Mouse (Mus musculus) midbrain, embryonic 10.5 days (tissue): ENCODE results near the gene Vma21-ps. TPM values are rescaled to one million over a fixed set of nuclear protein-coding genes. Genes with fewer than 3 reads are reported as not detected.
"Not testable (repeated sequence)": the region's sequence is repeated elsewhere in the genome, so short reads cannot be mapped to it uniquely, and the experiment has no call there.

Experiments
- DNase-seq: peaks from one replicate; pipeline ENCODE4 v3.0.0-alpha.2; 2017; ENCODE audit warnings: low spot score
- H3K27ac ChIP-seq: fragments of 300-500 bp; sonication (generic); replicated peaks from 2 replicates; pipeline ENCODE4 v1.5.1; 2016; ENCODE audit warnings: mild to moderate bottlenecking
- H3K27me3 ChIP-seq: fragments of 300-500 bp; sonication (generic); 2 replicates; pipeline ENCODE4 v1.6.1; 2016; ENCODE audit warnings: low read depth, mild to moderate bottlenecking; ENCODE audit not compliant: poor library complexity, severe bottlenecking
- H3K36me3 ChIP-seq: fragments of 300-500 bp; sonication (generic); 2 replicates; pipeline ENCODE4 v1.6.1; 2016; ENCODE audit warnings: mild to moderate bottlenecking, moderate library complexity
- H3K4me1 ChIP-seq: fragments of 300-500 bp; sonication (generic); 2 replicates; pipeline ENCODE4 v1.6.1; 2016
- H3K4me3 ChIP-seq: fragments of 300-500 bp; sonication (generic); 2 replicates; pipeline ENCODE4 v1.5.1; 2016; ENCODE audit warnings: mild to moderate bottlenecking, moderate library complexity
- H3K9me3 ChIP-seq: fragments of 300-500 bp; sonication (generic); replicated peaks from 2 replicates; pipeline ENCODE4 v1.6.1; 2016; ENCODE audit warnings: mild to moderate bottlenecking
- WGBS: fragments of 180-500 bp; shearing (Covaris S2); methylation state at CpG from one replicate; pipeline ENCODE4 v1.1.7; 2016; 5-methylcytosine and 5-hydroxymethylcytosine counted together
- polyA plus RNA-seq: library from polyadenylated mRNA; unstranded; fragments of >200 nt; fragmentation: Nextera tagmentation; extraction: Ambion mirVana; gene quantifications from 2 replicates; pipeline ENCODE4 v1.2.1, GENCODE M21; 2016

Gene Vma21-ps
- polyA plus RNA-seq = not detected in 2 replicates

- not testable (repeated sequence) for H3K36me3 ChIP-seq, DNase-seq, H3K27ac ChIP-seq, H3K9me3 ChIP-seq, H3K4me1 ChIP-seq, H3K4me3 ChIP-seq, H3K27me3 ChIP-seq
- WGBS = 95% methylated on average over 10 of the region's 10 CpGs
These were observed at the start of gene Vma21-ps for GRCm38 (mm10) chr4:52497144-52497543. Vma21-ps (minus strand) TSS chr4:52497244.

DNA sequence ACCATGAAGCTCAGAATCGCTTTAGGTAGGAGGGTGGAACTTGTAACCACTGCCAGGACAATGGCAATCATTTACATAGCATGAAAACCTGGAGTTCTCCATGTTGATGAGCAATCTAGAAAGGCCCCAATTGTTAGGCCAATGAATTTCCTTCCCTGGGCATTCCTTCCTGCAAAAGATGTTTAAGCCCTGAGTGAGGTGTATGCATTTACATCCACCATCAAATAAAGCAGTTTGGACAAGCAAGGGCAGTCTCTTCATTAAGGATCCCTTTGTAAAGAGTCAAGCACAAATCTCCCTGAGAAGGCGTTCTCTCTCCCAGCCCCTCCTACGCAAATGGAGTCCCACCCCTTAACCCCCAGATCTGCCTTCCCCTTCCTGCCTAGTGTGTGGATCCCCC is 46.0 kb upstream of the Vma21-ps start:
- H3K9me3 ChIP-seq = no peaks in the 10 kb centered on the region
- no peaks in the 10 kb centered on the region for H3K27me3 ChIP-seq
- H3K36me3 ChIP-seq = no peaks in the 10 kb centered on the region
- no peak overlapping the region for H3K27ac ChIP-seq
- no peak overlapping the region for H3K4me3 ChIP-seq
- 76% methylated on average over 3 of the region's 3 CpGs for WGBS
- DNase-seq = no peak
- no peaks in the 10 kb centered on the region for H3K4me1 ChIP-seq

- no peaks in the 10 kb centered on the region; the same call in 1 of the 2 replicates for H3K9me3 ChIP-seq
- WGBS = 73% methylated on average over 2 of the region's 2 CpGs
- H3K36me3 ChIP-seq = no peaks in the 10 kb centered on the region
These were observed 33.6 kb upstream of the Vma21-ps start for GRCm38 (mm10) chr4:52530636-52531035.

GRCm38 (mm10) chr4:52526464-52526863 is 29.4 kb upstream of the Vma21-ps start:
- DNase-seq = no peak
- no peak overlapping the region for H3K27ac ChIP-seq
- WGBS = 88% methylated on average over 5 of the region's 5 CpGs
- no peaks in the 10 kb centered on the region for H3K27me3 ChIP-seq
- no peaks in the 10 kb centered on the region for H3K36me3 ChIP-seq
- no peak overlapping the region for H3K4me3 ChIP-seq
- H3K4me1 ChIP-seq = no peaks in the 10 kb centered on the region
- no peaks in the 10 kb centered on the region; the same call in 1 of the 2 replicates for H3K9me3 ChIP-seq

More at GRCm38 (mm10) chr4:52530636-52531035, 33.6 kb upstream of the Vma21-ps start:
- no peak overlapping the region for H3K27ac ChIP-seq
- no peak for DNase-seq
- no peaks in the 10 kb centered on the region for H3K27me3 ChIP-seq
- H3K4me3 ChIP-seq = no peak overlapping the region
- no peaks in the 10 kb centered on the region for H3K4me1 ChIP-seq

GRCm38 (mm10) chr4:52519301-52519700 is 22.3 kb upstream of the Vma21-ps start:
- Histone ChIP-seq H3K4me3 (no peak overlapping the region), H3K4me1 (peaks cover 5% of the 10 kb centered on the region), H3K36me3 (no peaks in the 10 kb centered on the region), H3K27me3 (no peaks in the 10 kb centered on the region), H3K9me3 (no peaks in the 10 kb centered on the region), H3K27ac (no peak overlapping the region)
- WGBS = 92% methylated on average over 5 of the region's 5 CpGs
- DNase-seq = no peak

GRCm38 (mm10) chr4:52517580-52517979 is 20.5 kb upstream of the Vma21-ps start:
- no peaks in the 10 kb centered on the region for H3K36me3 ChIP-seq
- peak; percentile 17 for DNase-seq
- H3K4me3 ChIP-seq = no peak overlapping the region
- 6% methylated on average over 4 of the region's 4 CpGs for WGBS
- H3K9me3 ChIP-seq = no peaks in the 10 kb centered on the region
- peaks cover 5% of the 10 kb centered on the region for H3K4me1 ChIP-seq
- H3K27me3 ChIP-seq = no peaks in the 10 kb centered on the region
- H3K27ac ChIP-seq = no peak overlapping the region

DNA sequence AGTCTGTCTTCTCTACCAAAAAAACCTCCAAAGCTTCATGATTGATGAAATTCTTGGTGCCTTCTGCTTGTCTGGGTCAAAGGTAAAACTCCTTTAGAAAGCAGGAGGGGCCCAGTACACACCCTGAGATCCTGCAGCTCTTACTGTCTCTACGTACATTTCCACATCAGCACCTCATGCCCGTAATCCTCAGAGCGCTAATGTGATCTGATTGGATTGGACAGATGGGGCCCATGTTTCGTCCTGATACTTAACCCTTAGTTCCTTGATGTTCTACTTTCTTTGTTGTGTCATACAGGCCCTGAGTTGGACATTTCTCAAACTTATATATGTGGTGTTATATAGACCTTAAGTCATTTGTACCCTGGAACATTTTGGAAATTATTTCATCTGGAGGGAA is 9.6 kb downstream of the Vma21-ps start:
- no peaks in the 10 kb centered on the region for H3K27me3 ChIP-seq
- no peak for DNase-seq
- H3K9me3 ChIP-seq = no peaks in the 10 kb centered on the region
- peaks cover 63% of the 10 kb centered on the region for H3K36me3 ChIP-seq
- 88% methylated on average over 4 of the region's 4 CpGs for WGBS
- H3K4me3 ChIP-seq = no peak overlapping the region
- no peak overlapping the region for H3K27ac ChIP-seq
- H3K4me1 ChIP-seq = no peaks in the 10 kb centered on the region

DNA sequence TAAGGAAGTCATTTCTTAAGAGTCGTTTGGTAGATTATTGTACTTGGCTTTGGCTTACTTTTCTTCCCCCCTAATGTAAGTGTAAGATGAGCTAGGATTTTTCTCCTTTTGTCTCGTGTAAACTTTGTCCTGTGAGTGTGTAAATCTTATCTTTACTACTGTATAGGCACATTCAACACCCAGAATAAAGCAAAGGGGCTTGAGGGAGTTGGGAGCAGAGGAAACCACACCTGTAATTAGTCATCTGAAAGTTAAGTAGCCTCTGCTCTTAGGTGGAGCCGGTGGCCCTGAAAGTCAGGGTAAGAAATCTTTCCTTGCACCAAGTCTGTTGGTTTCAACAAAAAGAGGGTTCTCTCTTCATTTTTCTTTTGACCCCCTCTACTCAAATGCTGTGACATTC is 23.6 kb downstream of the Vma21-ps start:
- no peak for DNase-seq
- Histone ChIP-seq H3K4me3 (no peak overlapping the region), H3K9me3 (no peaks in the 10 kb centered on the region), H3K27me3 (no peaks in the 10 kb centered on the region), H3K36me3 (peaks cover 98% of the 10 kb centered on the region), H3K27ac (no peak overlapping the region), H3K4me1 (no peaks in the 10 kb centered on the region)
- 90% methylated on average over 3 of the region's 3 CpGs for WGBS

DNA sequence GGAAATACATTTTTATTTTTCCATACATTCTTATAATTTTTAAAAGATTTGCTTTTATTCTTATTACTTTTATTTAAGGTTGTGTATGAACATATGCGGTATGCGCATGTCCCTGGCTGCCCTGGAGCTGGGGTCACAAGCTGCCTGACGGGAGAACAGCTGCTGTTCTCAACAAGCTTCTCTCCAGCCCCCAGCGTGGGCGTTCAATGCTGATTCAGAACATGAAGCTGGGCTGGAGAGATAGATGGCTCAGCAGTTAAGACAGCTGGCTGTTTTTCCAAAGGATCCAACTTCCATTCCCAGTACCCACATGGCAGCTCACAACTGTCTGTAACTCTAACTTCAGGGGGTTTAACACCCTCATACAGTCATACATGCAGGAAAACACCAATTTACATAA is 35.7 kb downstream of the Vma21-ps start:
- no peaks in the 10 kb centered on the region for H3K4me1 ChIP-seq
- H3K4me3 ChIP-seq = no peak overlapping the region
- 93% methylated on average over 5 of the region's 5 CpGs for WGBS
- H3K36me3 ChIP-seq = peaks cover 95% of the 10 kb centered on the region
- 0 out of 2 replicates have a peak, but pooled peaks cover 4% of the 10 kb centered on the region for H3K9me3 ChIP-seq
- DNase-seq = no peak
- H3K27me3 ChIP-seq = no peaks in the 10 kb centered on the region
- H3K27ac ChIP-seq = no peak overlapping the region

DNA sequence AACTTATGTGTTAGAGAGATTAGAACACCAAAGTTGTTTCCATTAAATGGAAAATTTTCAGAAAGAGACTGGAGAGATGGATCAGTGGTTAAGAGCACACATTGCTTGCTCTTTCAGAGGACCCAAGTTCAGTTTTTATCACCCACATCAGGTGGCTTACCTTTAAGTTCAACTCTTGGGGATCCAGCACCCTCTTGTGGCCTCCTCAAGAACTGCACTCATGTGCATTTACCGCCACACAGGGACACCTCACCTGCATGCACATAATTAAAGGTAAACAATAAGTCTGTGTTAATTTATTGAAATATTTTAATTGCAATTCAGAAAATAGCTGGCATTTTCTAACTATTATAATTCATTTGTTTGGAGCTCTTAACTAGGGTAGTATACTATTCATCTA is 37.3 kb downstream of the Vma21-ps start:
- H3K9me3 ChIP-seq = 0 out of 2 replicates have a peak, but pooled peaks cover 4% of the 10 kb centered on the region
- no peak overlapping the region for H3K4me3 ChIP-seq
- 100% methylated on average over 1 of the region's 1 CpGs for WGBS
- H3K4me1 ChIP-seq = no peaks in the 10 kb centered on the region
- H3K27ac ChIP-seq = no peak overlapping the region
- no peak for DNase-seq
- H3K27me3 ChIP-seq = no peaks in the 10 kb centered on the region
- H3K36me3 ChIP-seq = peaks cover 96% of the 10 kb centered on the region

Other genes starting within 250 kb of the Vma21-ps start
- gene Smc2, start 58.0 kb downstream of the Vma21-ps start, polyA plus RNA-seq = 204 and 209 TPM in 2 replicates
- 0.04 TPM in 1 of 2 replicates, not detected in the other for gene Toporsl, start 99.0 kb upstream of the Vma21-ps start, polyA plus RNA-seq